Mouse (Mus musculus) cerebellum, adult 2 months (tissue): Measurements from ENCODE around the gene Kcnj14. TPM values are rescaled to one million over a fixed set of nuclear protein-coding genes. Genes with fewer than 3 reads are reported as not detected.

Source experiments
- DNase-seq, 2 experiments: peaks; one replicate each; pipeline ENCODE4 v3.0.0; 2021
- H3K27ac ChIP-seq: fragments of 200-500 bp; 2 replicates; pipeline ENCODE4 v1.5.1; 2012; ENCODE audit warnings: low read length, control low read depth, inconsistent platforms; ENCODE audit not compliant: insufficient read depth
- H3K27me3 ChIP-seq: fragments of 200-500 bp; 2 replicates; pipeline ENCODE4 v1.6.1; 2012; ENCODE audit warnings: inconsistent platforms, mild to moderate bottlenecking, low read length, moderate library complexity; ENCODE audit not compliant: control insufficient read depth, insufficient read depth
- H3K4me1 ChIP-seq: fragments of 200-500 bp; 2 replicates; pipeline ENCODE4 v1.6.1; 2011; ENCODE audit warnings: low read length; ENCODE audit not compliant: control insufficient read depth, insufficient read depth
- H3K4me3 ChIP-seq: fragments of 200-500 bp; replicated peaks from 2 replicates; pipeline ENCODE3; 2011; ENCODE audit warnings: mild to moderate bottlenecking, low read depth, low read length, control low read depth; ENCODE audit not compliant: insufficient read depth
- CTCF ChIP-seq: fragments of 200-500 bp; IDR thresholded peaks from 2 replicates; pipeline ENCODE4 v1.5.1; 2011; ENCODE audit warnings: low read depth, mild to moderate bottlenecking, control low read depth, low read length, moderate library complexity, borderline replicate concordance; ENCODE audit not compliant: insufficient read depth
- POLR2A ChIP-seq: fragments of 200-500 bp; IDR thresholded peaks from 2 replicates; pipeline ENCODE4 v1.6.1; 2011; ENCODE audit warnings: low read length, control low read depth, borderline replicate concordance; ENCODE audit not compliant: insufficient read depth
- WGBS: fragments of 180-500 bp; shearing (Covaris S2); methylation state at CpG from one replicate; pipeline ENCODE4 v1.1.7; 2018; 5-methylcytosine and 5-hydroxymethylcytosine counted together
- polyA plus RNA-seq: library from polyadenylated mRNA; depleted of rRNA; stranded (reverse); fragments of >200 nt; gene quantifications from 2 replicates; pipeline ENCODE4 v1.2.3, GENCODE M21; 2012; rRNA removed

Kcnj14 gene
- polyA plus RNA-seq, 1 experiment = 7.3 TPM

DNA sequence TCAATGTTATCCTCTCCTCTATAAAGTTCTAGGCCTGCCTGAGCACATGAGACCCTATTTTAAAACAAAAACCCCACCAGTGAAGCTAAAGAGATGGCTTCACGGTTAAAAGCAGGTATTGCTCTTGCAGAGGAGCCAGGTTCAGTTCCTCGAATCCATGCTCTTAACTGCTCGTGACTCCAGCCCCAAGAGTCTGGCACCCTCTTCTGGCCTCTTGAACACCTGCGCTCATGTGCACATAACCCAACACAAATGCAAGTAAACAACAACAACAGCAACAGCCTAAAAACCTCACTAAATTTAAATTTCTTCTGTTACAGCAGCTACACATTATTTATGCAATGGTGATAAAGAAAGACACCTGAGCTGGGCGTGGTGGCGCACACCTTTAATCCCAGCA is 57.1 kb downstream of the Kcnj14 start:
- Histone ChIP-seq H3K27me3 (no peaks in the 10 kb centered on the region), H3K4me1 (no peaks in the 10 kb centered on the region), H3K4me3 (no peak overlapping the region), H3K27ac (no peak overlapping the region)
- no peak for DNase-seq
- WGBS = 90% methylated on average over 6 of the region's 6 CpGs
- TF ChIP-seq CTCF = no peak
- TF ChIP-seq POLR2A = no peak

- no peak for TF ChIP-seq POLR2A
- TF ChIP-seq CTCF = no peak
- no peak overlapping the region for H3K27ac ChIP-seq
- H3K4me1 ChIP-seq = no peaks in the 10 kb centered on the region
- H3K27me3 ChIP-seq = no peaks in the 10 kb centered on the region
- WGBS = 61% methylated on average over 8 of the region's 8 CpGs
- no peak overlapping the region for H3K4me3 ChIP-seq
- DNase-seq = no peak
These were observed 57.8 kb downstream of the Kcnj14 start for GRCm38 (mm10) chr7:45766764-45767163.

Other genes with a start within 250 kb of the Kcnj14 start
- not detected in 2 replicates for gene Fgf21, start 209.3 kb downstream of the Kcnj14 start, polyA plus RNA-seq
- 0.07 and 0.08 TPM in 2 replicates for gene Fut1, start 207.5 kb downstream of the Kcnj14 start, polyA plus RNA-seq
- 0.08 and 0.18 TPM in 2 replicates for gene Izumo1, start 203.0 kb downstream of the Kcnj14 start, polyA plus RNA-seq
- gene Rasip1, start 197.3 kb downstream of the Kcnj14 start, polyA plus RNA-seq = 7.6 and 7.7 TPM in 2 replicates
- gene Mamstr, start 184.8 kb downstream of the Kcnj14 start, polyA plus RNA-seq = 7.1 and 9.8 TPM in 2 replicates
- gene Fut2, start 158.4 kb downstream of the Kcnj14 start, polyA plus RNA-seq = 1.4 and 1.7 TPM in 2 replicates
- gene Ntn5, start 140.8 kb downstream of the Kcnj14 start, polyA plus RNA-seq = 0.10 and 0.16 TPM in 2 replicates
- gene Sec1, start 130.4 kb downstream of the Kcnj14 start, polyA plus RNA-seq = 0.29 and 0.64 TPM in 2 replicates
- gene Car11, start 124.9 kb downstream of the Kcnj14 start, polyA plus RNA-seq = 164 and 166 TPM in 2 replicates
- 222 and 239 TPM in 2 replicates for gene Dbp, start 119.7 kb downstream of the Kcnj14 start, polyA plus RNA-seq
- 350 and 359 TPM in 2 replicates for gene Rpl18, start 109.3 kb downstream of the Kcnj14 start, polyA plus RNA-seq
- gene Sphk2, start 106.8 kb downstream of the Kcnj14 start, polyA plus RNA-seq = 27.7 and 29.3 TPM in 2 replicates
- gene Fam83e, start 103.6 kb downstream of the Kcnj14 start, polyA plus RNA-seq = 0.25 and 0.31 TPM in 2 replicates
- gene Spaca4, start 99.0 kb downstream of the Kcnj14 start, polyA plus RNA-seq = not detected in 2 replicates
- gene Lmtk3, start 41.0 kb downstream of the Kcnj14 start, polyA plus RNA-seq = 126 and 130 TPM in 2 replicates
- 10.6 and 10.8 TPM in 2 replicates for gene Sult2b1, start 40.1 kb downstream of the Kcnj14 start, polyA plus RNA-seq
- gene Cyth2, start 10.2 kb downstream of the Kcnj14 start, polyA plus RNA-seq = 112 and 116 TPM in 2 replicates
- gene Grwd1, start 6.2 kb upstream of the Kcnj14 start, polyA plus RNA-seq = 14.9 and 15.5 TPM in 2 replicates
- 99.9 and 106 TPM in 2 replicates for gene Kdelr1, start 48.0 kb upstream of the Kcnj14 start, polyA plus RNA-seq
- gene Grin2d, start 53.6 kb upstream of the Kcnj14 start, polyA plus RNA-seq = 14.9 and 16.4 TPM in 2 replicates
- gene Syngr4, start 71.9 kb upstream of the Kcnj14 start, polyA plus RNA-seq = not detected in 2 replicates
- 42.0 and 46.5 TPM in 2 replicates for gene Tmem143, start 72.2 kb upstream of the Kcnj14 start, polyA plus RNA-seq
- gene Emp3, start 96.6 kb upstream of the Kcnj14 start, polyA plus RNA-seq = 5.4 and 6.5 TPM in 2 replicates
- gene Ccdc114, start 99.3 kb upstream of the Kcnj14 start, polyA plus RNA-seq = 3.4 and 5.1 TPM in 2 replicates
- gene Abcc6, start 205.5 kb upstream of the Kcnj14 start, polyA plus RNA-seq = 2.7 and 2.8 TPM in 2 replicates
- gene Nomo1, start 208.9 kb upstream of the Kcnj14 start, polyA plus RNA-seq = 98.0 and 99.5 TPM in 2 replicates